Mouse (Mus musculus) left cerebral cortex, adult 8-10 months (tissue): Measurements from ENCODE around the gene Map4k2. TPM values are rescaled to one million over a fixed set of nuclear protein-coding genes. Genes with fewer than 3 reads are reported as not detected.
A peak's percentile ranks its signal among the peaks of the same experiment; 100 is the strongest.

Source experiments
- DNase-seq, 2 experiments: peaks; one replicate each; pipeline ENCODE4 v3.0.0; 2022; ENCODE audit warnings: low spot score in 2 of 2
- microRNA-seq, 2 experiments: library from miRNA; unstranded; fragments of <30 nt; microRNA quantifications; one replicate each; pipeline ENCODE4 v1.2.0; 2022
- total RNA-seq, 4 experiments: library from RNA; stranded (reverse); gene quantifications; 2 replicates each; pipeline ENCODE4 v1.2.4; 2022

Gene Map4k2
- total RNA-seq, 4 experiments from 2014 or later = 91.7 to 111 (median 101) TPM

DNA sequence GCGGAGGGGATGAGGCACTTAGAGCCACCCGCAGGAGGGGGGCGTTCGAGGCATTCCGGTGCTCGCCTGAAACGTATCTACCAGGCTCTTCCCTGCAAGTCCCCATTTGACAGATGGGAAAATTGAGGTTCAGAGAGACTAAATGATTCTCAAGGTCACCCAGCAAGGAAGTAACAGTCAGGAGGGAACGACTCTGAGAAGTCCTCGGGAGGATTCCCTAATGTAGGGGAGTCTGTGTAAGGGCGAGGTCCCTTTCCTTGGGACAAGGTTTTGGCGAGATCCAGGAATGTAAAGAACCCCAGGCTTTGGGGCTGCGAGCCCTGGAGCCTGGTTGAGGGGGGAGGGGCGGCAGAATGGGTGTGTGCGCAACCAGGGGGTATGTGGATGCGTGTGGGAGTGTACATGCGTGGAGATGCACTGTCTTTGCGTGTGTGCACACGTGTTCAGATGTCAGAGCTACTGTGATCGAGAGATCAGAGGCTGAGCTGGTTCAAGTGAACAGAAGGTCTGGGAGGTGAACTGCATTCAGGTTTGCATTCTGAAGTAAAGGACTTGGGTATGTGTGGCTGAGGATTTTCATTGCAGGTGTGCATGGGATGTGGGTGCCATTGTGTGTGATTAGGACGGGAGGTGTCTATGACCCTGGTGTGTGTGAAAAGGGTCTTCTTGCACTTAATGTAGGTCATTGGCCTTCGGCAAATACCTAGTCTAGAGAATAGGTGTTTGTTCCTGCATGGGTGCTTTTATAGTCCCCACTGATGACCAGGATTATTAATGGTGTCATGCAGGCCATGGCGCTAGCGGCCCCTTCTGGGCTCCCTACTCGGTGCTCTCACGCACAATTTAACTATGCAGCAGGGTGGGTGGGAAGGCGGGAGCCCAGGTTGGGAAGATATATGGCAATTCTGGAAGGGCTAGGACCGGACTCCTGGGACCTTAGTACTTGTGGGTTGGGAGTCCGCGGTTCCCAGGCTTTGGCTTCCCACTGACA lies 59.5 kb downstream of the Map4k2 start:
- DNase-seq = no peak

DNA sequence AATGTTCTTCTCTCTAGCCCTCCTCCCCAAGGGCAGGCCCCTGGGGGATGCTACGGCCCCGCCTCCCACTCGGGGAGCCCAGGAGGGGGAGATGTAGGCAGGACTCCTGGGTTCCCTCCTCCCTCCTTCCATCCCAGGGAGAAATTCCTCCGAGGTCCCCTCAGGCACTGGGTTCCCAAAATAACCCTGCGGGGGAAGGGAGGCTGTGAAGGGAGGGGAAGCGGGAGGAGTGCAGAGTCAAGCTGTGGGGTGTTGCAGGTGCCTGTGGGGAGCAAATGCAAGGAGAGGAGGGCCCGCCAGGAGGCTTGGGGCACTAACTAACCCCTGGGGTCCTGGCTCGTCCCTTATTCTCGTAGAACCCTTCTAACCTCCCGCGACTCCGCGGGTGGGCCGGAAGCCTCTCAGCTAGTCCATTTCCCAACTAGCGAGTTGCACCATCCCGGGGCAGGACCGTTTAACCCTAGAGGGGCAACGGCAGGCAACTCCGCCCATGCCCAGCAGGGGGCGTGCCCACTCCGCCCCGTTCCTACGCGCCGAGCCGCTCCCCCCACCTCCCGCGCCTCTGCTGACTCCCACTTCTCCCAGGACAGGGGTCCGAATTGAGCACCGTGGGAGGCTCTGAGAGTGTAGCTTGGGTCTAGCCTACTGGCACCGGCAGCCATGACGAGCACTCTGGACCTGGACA lies 60.3 kb downstream of the Map4k2 start:
- peak in 1 of 2 experiments; percentile 59 for DNase-seq

DNA sequence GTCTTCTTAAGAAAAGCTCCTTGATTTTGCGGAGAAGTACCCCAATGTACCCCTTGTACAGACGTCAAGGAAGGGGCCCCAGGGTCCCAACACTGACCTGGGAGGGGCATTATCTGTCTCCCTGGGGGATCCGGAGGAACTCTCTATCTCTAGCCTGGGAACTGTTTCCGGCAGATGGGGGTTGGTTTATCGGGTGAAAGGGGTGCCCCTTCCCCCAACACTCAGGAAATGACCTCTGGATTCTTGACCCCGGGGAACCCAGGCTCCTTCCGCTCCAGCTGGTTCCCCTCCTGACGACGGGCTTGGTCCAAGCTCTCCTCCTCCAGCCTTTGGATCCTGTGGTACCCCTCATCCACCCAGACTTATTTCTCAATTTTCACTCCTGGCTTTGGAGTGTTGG lies 61.0 kb downstream of the Map4k2 start:
- no peak for DNase-seq

DNA sequence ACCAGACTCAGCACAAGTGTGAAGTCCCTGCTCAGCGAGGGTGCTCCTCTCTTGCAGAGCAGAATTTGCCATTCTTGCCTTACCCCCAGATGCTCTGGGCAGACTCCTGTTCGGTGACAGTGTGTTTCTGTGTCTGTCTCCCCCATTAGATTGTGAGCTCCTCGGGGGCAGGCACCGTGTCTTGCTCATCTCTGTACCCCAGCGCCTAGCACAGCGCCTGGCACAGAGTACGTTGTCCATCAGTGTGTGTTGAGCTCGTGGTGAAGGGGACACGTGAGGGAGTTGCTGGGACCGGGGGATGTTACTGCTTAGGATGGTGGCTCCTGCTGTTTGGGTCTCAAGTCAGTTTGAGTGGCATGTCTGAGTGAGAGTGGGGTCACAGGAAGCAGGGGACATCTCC lies 62.9 kb downstream of the Map4k2 start:
- no peak for DNase-seq

Small RNA genes within 50 kb of the gene (microRNA-seq; reads per million reads assigned to microRNA genes)
- 1.5 to 2.3 reads per million in 2 experiments for gene Mir6989

Other genes starting within 250 kb of the Map4k2 start
- gene AC131692.1, start 246.7 kb upstream of the Map4k2 start, total RNA-seq = not detected
- under 1 TPM; 0.14 to 0.44 (median 0.17) TPM for gene Naaladl1, start 235.4 kb upstream of the Map4k2 start, total RNA-seq
- 10 to 100 TPM; 13.0 to 20.1 (median 16.1) TPM for gene Sac3d1, start 222.5 kb upstream of the Map4k2 start, total RNA-seq
- gene Snx15, start 212.8 kb upstream of the Map4k2 start, total RNA-seq = 10 to 100 TPM; 36.9 to 50.9 (median 45.7) TPM
- gene Batf2, start 200.2 kb upstream of the Map4k2 start, total RNA-seq = 1 to 10 TPM in 1 of 4 experiments, under 1 TPM in 3; 0.67 to 1.4 (median 0.76) TPM
- gene Arl2, start 199.6 kb upstream of the Map4k2 start, total RNA-seq = 100 to 1,000 TPM in 2 of 4 experiments, 10 to 100 TPM in 2; 89.4 to 109 (median 102) TPM
- gene Majin, start 156.7 kb upstream of the Map4k2 start, total RNA-seq = under 1 TPM in 2 of 4 experiments, not detected in 2; 0.51 to 0.73 TPM
- gene Gpha2, start 114.8 kb upstream of the Map4k2 start, total RNA-seq = not detected
- gene Ppp2r5b, start 105.3 kb upstream of the Map4k2 start, total RNA-seq = 100 to 1,000 TPM; 148 to 158 (median 153) TPM
- 10 to 100 TPM; 31.8 to 35.7 (median 35.4) TPM for gene Atg2a, start 99.5 kb upstream of the Map4k2 start, total RNA-seq
- 10 to 100 TPM; 31.0 to 36.8 (median 35.8) TPM for gene Ehd1, start 64.4 kb upstream of the Map4k2 start, total RNA-seq
- 1 to 10 TPM; 5.4 to 7.4 (median 5.5) TPM for gene Cdc42bpg, start 34.7 kb upstream of the Map4k2 start, total RNA-seq
- gene Men1, start 6.2 kb upstream of the Map4k2 start, total RNA-seq = 10 to 100 TPM; 58.9 to 66.9 (median 62.6) TPM
- 100 to 1,000 TPM; 164 to 203 (median 187) TPM for gene Sf1, start 22.6 kb downstream of the Map4k2 start, total RNA-seq
- 10 to 100 TPM; 25.2 to 37.8 (median 32.7) TPM for gene Pygm, start 43.3 kb downstream of the Map4k2 start, total RNA-seq
- 100 to 1,000 TPM; 107 to 128 (median 115) TPM for gene Rasgrp2, start 58.2 kb downstream of the Map4k2 start, total RNA-seq
- 100 to 1,000 TPM; 469 to 523 (median 497) TPM for gene Nrxn2, start 77.6 kb downstream of the Map4k2 start, total RNA-seq
- under 1 TPM; 0.63 to 0.94 (median 0.69) TPM for gene Slc22a12, start 201.9 kb downstream of the Map4k2 start, total RNA-seq